Mouse (Mus musculus): Measurements from ENCODE around the gene Dcp1a.

DNA sequence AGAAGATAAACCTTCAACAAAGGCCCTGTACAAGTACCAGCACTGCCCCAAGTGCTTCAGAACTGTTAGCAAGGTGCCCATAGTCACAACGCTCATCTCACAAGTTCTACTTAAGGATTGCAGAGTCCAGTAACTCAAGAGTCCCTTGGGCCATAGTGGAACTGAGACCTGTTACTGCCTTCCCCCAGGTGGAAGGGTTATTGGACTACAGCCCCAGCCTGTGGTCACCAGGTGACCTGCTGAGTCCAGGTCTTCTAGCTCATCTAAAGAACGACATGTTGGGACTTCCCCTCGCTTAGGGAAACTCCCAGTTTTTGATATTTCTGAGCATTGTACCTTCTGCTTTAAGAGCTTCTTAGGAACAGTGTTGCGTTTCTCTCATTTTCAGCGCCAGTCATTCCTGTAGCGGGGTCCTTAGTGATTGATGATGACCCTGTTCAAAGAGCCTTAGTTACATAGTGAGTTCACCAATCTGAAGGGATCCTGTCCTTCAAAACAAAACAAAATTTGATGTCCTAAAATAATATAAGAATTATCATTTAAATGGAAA, 31.0 kb downstream of the Dcp1a start:
- no peak for TF ChIP-seq CTCF (IDR thresholded peaks at IDR 0.05; ENCODE audit: low read depth)
- no peak for TF ChIP-seq EP300 (IDR thresholded peaks at IDR 0.05; ENCODE audit: low read depth)

Data from liver, postnatal 0 days (tissue).